Mouse (Mus musculus) liver (tissue): ENCODE measurements around the gene Olfr1465.

ENCODE experiments used
- DNase-seq: peaks from one replicate; pipeline ENCODE4 v3.0.0-alpha.2; 2020; ENCODE audit warnings: mixed read lengths

Gene Olfr1465

GRCm38 (mm10) chr19:13315441-13315840 lies at the start of gene Olfr1465:
Gene Olfr1465, minus strand, starts transcription at chr19:13315541.
- DNase-seq: no peak

- no peak for DNase-seq
Observed at GRCm38 (mm10) chr19:13361936-13362335, 46.6 kb upstream of the Olfr1465 start, which contains the start of gene Olfr1467. Gene Olfr1467, plus strand, starts transcription at chr19:13362236.

- DNase-seq: no peak
Observed at GRCm38 (mm10) chr19:13338562-13338961, 23.2 kb upstream of the Olfr1465 start, which contains the start of gene Olfr1466. Gene Olfr1466, plus strand, starts transcription at chr19:13338862.
